Mouse (Mus musculus): ENCODE results near the gene Arsg. TPM values are rescaled to one million over a fixed set of nuclear protein-coding genes. Genes with fewer than 3 reads are reported as not detected.

The Arsg gene
- polyA plus RNA-seq, 1 experiment from 2014 or later, result 9.9 TPM

DNA sequence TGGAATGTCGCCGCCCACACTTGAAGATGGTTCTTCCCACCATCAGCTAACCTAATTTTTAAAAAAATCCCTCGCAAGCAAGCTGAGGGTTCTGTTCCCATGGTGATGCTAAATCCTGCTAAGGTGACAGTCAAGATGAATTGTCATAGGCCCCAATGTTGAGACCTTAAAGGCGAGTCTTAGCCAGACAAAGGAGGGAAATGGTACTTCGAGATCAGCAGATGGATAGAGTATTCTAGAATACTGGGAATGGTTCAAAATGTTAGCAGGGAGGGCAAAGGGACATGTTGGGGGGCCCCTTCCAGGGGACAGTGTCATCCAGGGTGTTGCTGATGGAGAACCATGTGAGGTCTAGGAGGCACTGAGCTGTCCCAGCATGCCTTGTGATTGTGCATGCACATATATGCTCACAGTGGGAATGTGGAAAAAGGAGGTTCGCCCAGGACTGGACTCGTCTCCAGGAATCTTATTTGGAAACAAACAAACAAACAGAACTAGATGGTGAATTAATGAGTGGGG, 23.4 kb downstream of the Arsg start:
- H3K27me3 ChIP-seq (ENCODE audit: insufficient read depth, low read length), result no peaks in the 10 kb centered on the region
- no peak for TF ChIP-seq CTCF (IDR thresholded peaks at IDR 0.05; ENCODE audit: low read depth)
- H3K4me2 ChIP-seq (ENCODE audit: low read length), result no peak overlapping the region
- H3K4me3 ChIP-seq (replicated peaks; ENCODE audit: low read depth, low read length), result no peak overlapping the region
- no peak for DNase-seq (ENCODE audit: low spot score)
- no peaks in the 10 kb centered on the region for H3K36me3 ChIP-seq (ENCODE audit: insufficient read depth, low read length)
- WGBS, result 59% methylated on average over 7 of the region's 7 CpGs
- peaks cover 27% of the 10 kb centered on the region for H3K4me1 ChIP-seq (replicated peaks; ENCODE audit: insufficient read depth, low read length)
- H3K9me3 ChIP-seq (replicated peaks; ENCODE audit: low read length), result no peaks in the 10 kb centered on the region
- no peak for ATAC-seq (replicated peaks; ENCODE audit: low FRiP score, low read depth)
- H3K27ac ChIP-seq, result no peak overlapping the region
- no peak overlapping the region for H3K9ac ChIP-seq (ENCODE audit: low read depth, low read length)

DNA sequence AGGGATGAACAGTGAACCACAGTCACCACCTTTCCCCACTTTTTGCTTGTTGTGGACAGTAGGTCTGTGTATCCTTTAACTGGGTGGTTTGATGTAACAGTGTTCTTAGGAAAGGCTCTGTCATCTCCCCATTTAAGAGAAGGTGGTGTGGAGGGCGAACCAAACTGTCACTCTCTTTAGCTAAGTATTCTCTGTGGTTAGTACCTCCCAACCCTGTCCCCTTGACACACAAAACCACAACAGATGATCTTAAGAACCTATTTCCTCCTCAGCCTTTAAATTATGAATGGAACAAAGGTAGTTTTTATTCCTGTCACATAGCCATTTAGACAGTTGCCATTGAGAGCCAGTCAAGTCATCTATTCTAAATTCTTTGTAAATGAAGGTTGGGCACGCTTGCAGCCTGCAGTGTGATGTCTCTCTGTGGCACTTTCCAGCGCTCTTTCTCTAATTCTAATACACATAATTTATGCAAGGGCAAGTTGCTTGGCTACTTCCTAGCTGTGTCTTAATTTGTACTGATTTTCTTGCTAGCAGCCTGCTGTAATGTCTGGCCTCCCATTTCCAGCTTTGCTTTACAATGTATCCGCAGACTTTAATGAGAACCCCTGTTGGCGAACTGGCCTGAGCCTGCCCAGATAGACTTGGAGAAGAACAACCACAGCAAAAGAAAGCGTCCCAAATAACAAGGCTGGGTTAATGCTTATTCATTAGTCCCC, 24.0 kb downstream of the Arsg start:
- no peak for DNase-seq (ENCODE audit: low spot score)
- TF ChIP-seq CTCF (IDR thresholded peaks at IDR 0.05; ENCODE audit: low read depth), result no peak
- no peak overlapping the region for H3K4me3 ChIP-seq (replicated peaks; ENCODE audit: low read depth, low read length)
- H3K9me3 ChIP-seq (replicated peaks; ENCODE audit: low read length), result no peaks in the 10 kb centered on the region
- H3K4me2 ChIP-seq (ENCODE audit: low read length), result no peak overlapping the region
- no peaks in the 10 kb centered on the region for H3K36me3 ChIP-seq (ENCODE audit: insufficient read depth, low read length)
- peaks cover 27% of the 10 kb centered on the region for H3K4me1 ChIP-seq (replicated peaks; ENCODE audit: insufficient read depth, low read length)
- 80% methylated on average over 6 of the region's 6 CpGs for WGBS
- H3K27me3 ChIP-seq (ENCODE audit: insufficient read depth, low read length), result no peaks in the 10 kb centered on the region
- no peak overlapping the region for H3K27ac ChIP-seq
- no peak for ATAC-seq (replicated peaks; ENCODE audit: low FRiP score, low read depth)
- H3K9ac ChIP-seq (ENCODE audit: low read depth, low read length), result no peak overlapping the region

DNA sequence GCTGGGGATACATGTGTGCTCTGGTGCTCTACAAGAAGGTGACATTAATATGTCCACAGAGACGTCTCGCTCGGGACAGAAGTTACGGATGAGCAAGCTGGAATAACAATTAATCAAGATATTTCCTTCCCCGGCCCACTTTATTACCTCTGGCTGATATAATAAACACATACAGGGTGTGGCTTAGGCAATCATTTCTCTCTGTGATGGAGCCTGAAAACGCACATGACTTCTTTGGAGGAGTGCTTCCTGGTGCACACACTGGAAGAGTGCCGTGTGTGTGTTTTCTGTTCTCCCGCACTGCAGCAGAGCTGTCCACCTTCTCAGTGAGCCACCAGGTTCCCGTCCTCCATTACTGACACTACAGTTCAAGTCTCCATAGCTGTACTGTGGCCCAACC, 24.8 kb downstream of the Arsg start:
- DNase-seq (ENCODE audit: low spot score) (peak; percentile 19), ATAC-seq (replicated peaks; ENCODE audit: low FRiP score, low read depth) (no peak)
- no peak overlapping the region for H3K4me3 ChIP-seq (replicated peaks; ENCODE audit: low read depth, low read length)
- H3K27ac ChIP-seq, result no peak overlapping the region
- WGBS, result 32% methylated on average over 9 of the region's 9 CpGs
- H3K9ac ChIP-seq (ENCODE audit: low read depth, low read length), result no peak overlapping the region
- H3K4me1 ChIP-seq (replicated peaks; ENCODE audit: insufficient read depth, low read length), result peaks cover 27% of the 10 kb centered on the region
- H3K9me3 ChIP-seq (replicated peaks; ENCODE audit: low read length), result no peaks in the 10 kb centered on the region
- no peak for TF ChIP-seq CTCF (IDR thresholded peaks at IDR 0.05; ENCODE audit: low read depth)
- H3K27me3 ChIP-seq (ENCODE audit: insufficient read depth, low read length), result no peaks in the 10 kb centered on the region
- no peak overlapping the region for H3K4me2 ChIP-seq (ENCODE audit: low read length)
- H3K36me3 ChIP-seq (ENCODE audit: insufficient read depth, low read length), result no peaks in the 10 kb centered on the region

DNA sequence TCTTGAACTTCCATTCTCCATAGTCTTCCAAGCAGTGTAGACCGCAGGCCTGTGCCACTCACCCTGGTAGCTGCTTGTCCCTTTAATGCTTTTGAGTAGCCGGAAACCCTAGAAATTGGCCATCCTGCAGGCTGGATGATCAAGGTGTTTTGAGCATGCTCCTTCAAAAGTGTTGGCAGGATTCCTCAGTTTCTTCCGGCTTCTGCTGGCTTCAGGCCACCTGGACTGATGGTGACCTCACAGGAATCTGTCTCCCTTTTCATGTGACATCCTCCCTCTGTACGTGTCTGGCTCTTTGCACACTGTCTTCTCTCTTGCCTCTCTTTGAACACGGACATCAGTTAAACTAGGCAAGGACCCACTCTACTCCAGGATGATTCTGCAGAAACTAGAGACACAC, 27.0 kb downstream of the Arsg start:
- no peak for TF ChIP-seq CTCF (IDR thresholded peaks at IDR 0.05; ENCODE audit: low read depth)
- ATAC-seq (replicated peaks; ENCODE audit: low FRiP score, low read depth) (no peak), DNase-seq (ENCODE audit: low spot score) (no peak)
- H3K4me2 ChIP-seq (ENCODE audit: low read length), result no peak overlapping the region
- no peaks in the 10 kb centered on the region for H3K9me3 ChIP-seq (replicated peaks; ENCODE audit: low read length)
- 73% methylated on average over 5 of the region's 5 CpGs for WGBS
- no peak overlapping the region for H3K4me3 ChIP-seq (replicated peaks; ENCODE audit: low read depth, low read length)
- no peaks in the 10 kb centered on the region for H3K27me3 ChIP-seq (ENCODE audit: insufficient read depth, low read length)
- H3K9ac ChIP-seq (ENCODE audit: low read depth, low read length), result no peak overlapping the region
- peaks cover 20% of the 10 kb centered on the region for H3K4me1 ChIP-seq (replicated peaks; ENCODE audit: insufficient read depth, low read length)
- H3K27ac ChIP-seq, result no peak overlapping the region
- H3K36me3 ChIP-seq (ENCODE audit: insufficient read depth, low read length), result no peaks in the 10 kb centered on the region

DNA sequence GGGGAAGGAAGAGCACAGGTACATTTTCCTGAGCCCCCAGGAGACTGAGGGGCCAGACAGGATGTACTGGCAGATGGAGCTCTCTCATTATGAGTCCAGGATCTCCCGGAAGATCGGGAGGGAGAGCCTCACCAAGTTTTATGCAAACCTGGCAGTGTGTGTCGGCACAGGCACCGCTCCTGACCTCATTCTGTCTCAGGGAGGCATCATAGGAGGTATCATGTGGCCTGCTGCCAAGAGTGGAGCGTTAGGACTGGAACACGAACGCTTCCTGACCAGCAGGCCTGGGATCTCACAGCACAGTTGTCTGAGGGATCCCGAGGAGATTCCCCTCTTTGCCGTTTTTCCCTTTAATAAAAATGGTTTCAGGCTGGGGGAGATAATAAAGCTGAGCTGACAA, 31.8 kb downstream of the Arsg start:
- no peak overlapping the region for H3K4me2 ChIP-seq (ENCODE audit: low read length)
- H3K4me3 ChIP-seq (replicated peaks; ENCODE audit: low read depth, low read length), result no peak overlapping the region
- H3K27ac ChIP-seq, result no peak overlapping the region
- no peaks in the 10 kb centered on the region for H3K36me3 ChIP-seq (ENCODE audit: insufficient read depth, low read length)
- H3K9ac ChIP-seq (ENCODE audit: low read depth, low read length), result no peak overlapping the region
- H3K27me3 ChIP-seq (ENCODE audit: insufficient read depth, low read length), result no peaks in the 10 kb centered on the region
- ATAC-seq (replicated peaks; ENCODE audit: low FRiP score, low read depth), result no peak
- WGBS, result 28% methylated on average over 9 of the region's 9 CpGs
- peak; percentile 25 for DNase-seq (ENCODE audit: low spot score)
- no peaks in the 10 kb centered on the region for H3K9me3 ChIP-seq (replicated peaks; ENCODE audit: low read length)
- no peak for TF ChIP-seq CTCF (IDR thresholded peaks at IDR 0.05; ENCODE audit: low read depth)
- H3K4me1 ChIP-seq (replicated peaks; ENCODE audit: insufficient read depth, low read length), result no peaks in the 10 kb centered on the region

DNA sequence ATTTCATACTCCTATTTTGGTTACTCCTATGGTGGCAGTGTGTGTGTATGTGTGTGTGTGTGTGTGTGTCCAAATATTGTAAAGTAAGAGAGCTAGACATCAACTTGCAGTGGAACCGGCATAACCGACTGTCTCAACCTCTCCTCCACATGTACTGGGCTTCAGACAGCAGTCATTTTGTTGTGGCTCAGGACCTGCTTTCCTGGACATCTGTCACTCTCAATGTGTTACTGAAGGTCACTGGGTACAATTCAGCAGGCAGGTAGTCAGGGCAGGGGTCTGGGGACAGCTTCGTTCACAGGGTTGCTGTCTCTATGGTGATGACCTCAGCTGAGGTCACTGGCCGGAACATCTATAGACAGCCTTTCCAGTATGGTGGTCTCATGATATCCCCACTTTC, 32.6 kb downstream of the Arsg start:
- 88% methylated on average over 4 of the region's 4 CpGs for WGBS
- H3K9me3 ChIP-seq (replicated peaks; ENCODE audit: low read length), result no peaks in the 10 kb centered on the region
- no peaks in the 10 kb centered on the region for H3K4me1 ChIP-seq (replicated peaks; ENCODE audit: insufficient read depth, low read length)
- H3K27ac ChIP-seq, result no peak overlapping the region
- H3K27me3 ChIP-seq (ENCODE audit: insufficient read depth, low read length), result no peaks in the 10 kb centered on the region
- DNase-seq (ENCODE audit: low spot score) (no peak), ATAC-seq (replicated peaks; ENCODE audit: low FRiP score, low read depth) (no peak)
- no peak overlapping the region for H3K4me2 ChIP-seq (ENCODE audit: low read length)
- no peak overlapping the region for H3K9ac ChIP-seq (ENCODE audit: low read depth, low read length)
- H3K4me3 ChIP-seq (replicated peaks; ENCODE audit: low read depth, low read length), result no peak overlapping the region
- TF ChIP-seq CTCF (IDR thresholded peaks at IDR 0.05; ENCODE audit: low read depth), result no peak
- H3K36me3 ChIP-seq (ENCODE audit: insufficient read depth, low read length), result no peaks in the 10 kb centered on the region

DNA sequence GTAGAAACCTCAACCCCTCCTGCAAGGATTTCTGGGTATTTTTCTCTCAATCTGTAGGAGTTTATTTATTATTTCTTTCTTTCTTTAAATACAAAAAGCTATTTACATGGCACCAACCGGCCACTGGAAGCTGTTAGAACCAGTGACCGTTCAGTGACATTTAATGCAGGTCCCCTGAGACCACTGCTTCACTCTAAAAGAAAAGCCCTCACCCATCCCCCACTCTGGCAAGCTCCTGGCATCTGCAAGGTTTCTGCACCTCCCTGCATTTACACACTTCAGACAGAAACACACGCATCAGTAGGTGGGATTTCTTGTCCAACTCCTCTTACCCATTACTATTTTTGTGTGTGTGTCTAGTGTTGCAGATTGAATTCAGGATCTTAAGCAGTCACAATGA, 33.9 kb downstream of the Arsg start:
- no peak overlapping the region for H3K9ac ChIP-seq (ENCODE audit: low read depth, low read length)
- no peak overlapping the region for H3K4me2 ChIP-seq (ENCODE audit: low read length)
- no peaks in the 10 kb centered on the region for H3K36me3 ChIP-seq (ENCODE audit: insufficient read depth, low read length)
- no peak overlapping the region for H3K4me3 ChIP-seq (replicated peaks; ENCODE audit: low read depth, low read length)
- ATAC-seq (replicated peaks; ENCODE audit: low FRiP score, low read depth), result no peak
- H3K9me3 ChIP-seq (replicated peaks; ENCODE audit: low read length), result no peaks in the 10 kb centered on the region
- H3K27me3 ChIP-seq (ENCODE audit: insufficient read depth, low read length), result no peaks in the 10 kb centered on the region
- H3K4me1 ChIP-seq (replicated peaks; ENCODE audit: insufficient read depth, low read length), result no peaks in the 10 kb centered on the region
- no peak overlapping the region for H3K27ac ChIP-seq
- no peak for TF ChIP-seq CTCF (IDR thresholded peaks at IDR 0.05; ENCODE audit: low read depth)
- DNase-seq (ENCODE audit: low spot score), result no peak
- WGBS, result 49% methylated on average over 3 of the region's 3 CpGs
